Mouse (Mus musculus): Measurements from ENCODE around the gene Kcnab1.

The Kcnab1 gene

DNA sequence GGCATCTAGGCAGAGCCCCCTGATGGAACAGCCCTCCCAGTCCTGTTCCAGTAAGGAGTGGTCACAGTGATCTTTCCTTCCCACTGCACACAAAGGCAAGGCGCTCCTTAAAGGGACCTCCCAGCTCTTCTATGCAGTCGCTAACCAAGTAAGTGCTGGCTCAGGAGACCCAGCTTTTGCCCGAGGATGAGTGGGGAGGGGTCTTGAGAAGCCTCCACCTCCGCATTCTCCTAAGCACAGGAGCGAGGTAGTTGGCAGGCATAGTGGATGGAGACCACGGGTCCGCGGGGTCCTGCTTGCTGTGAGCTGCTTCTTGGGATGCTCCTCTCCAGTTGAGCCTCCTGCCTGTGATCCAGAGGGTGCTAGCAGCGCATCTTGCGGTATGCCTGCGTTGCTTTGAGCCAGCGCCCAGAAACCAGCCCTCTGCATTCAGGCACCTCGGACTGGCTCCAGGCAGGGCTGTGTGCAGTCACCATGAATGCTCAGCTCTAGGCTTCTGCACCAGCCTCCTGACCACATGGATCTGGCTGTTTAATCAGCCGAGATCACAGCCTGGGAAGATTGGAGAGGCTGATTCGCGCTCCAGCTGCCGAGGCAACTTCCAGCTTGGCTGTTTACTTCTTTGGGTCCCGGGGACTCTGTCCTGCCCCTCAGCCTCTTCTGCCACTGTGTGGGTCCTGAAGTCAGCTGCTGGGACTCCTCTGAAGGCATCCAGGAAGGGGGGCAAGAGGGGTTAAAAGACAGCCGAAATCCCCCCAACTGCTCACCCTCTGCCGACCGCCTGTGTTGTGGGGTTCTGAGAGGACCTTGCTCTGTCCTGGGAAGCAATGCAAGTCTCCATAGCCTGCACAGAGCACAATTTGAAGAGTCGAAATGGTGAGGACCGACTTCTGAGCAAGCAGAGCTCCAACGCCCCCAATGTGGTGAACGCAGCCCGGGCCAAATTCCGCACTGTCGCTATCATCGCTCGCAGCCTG is at the start of gene Kcnab1:
Gene Kcnab1, plus strand, starts transcription at position 440 of the 977 bp plus-strand sequence.
- DNase-seq (ENCODE audit: extremely low read depth, low read depth, low spot score) = no peak

DNA sequence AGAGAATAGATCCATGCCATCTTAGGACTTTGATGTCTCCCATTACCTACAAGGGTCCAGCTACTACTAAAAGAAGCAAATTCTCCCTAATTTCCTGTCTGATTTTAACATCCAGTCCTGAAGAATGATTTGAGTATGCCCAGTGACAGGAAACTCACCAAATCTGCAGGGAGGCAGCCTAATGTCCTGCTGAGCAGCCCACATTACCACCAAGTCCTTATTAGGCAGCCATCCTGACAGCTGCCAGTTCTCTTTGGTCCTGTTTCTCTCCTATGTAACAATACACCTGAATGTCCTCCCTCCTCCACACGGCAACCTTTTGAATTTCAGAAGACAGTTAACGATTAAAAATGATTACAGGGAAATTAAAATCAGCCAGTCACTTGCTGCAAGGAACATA is 20.9 kb upstream of the Kcnab1 start:
- no peak for DNase-seq (ENCODE audit: extremely low read depth, low read depth, low spot score)

DNA sequence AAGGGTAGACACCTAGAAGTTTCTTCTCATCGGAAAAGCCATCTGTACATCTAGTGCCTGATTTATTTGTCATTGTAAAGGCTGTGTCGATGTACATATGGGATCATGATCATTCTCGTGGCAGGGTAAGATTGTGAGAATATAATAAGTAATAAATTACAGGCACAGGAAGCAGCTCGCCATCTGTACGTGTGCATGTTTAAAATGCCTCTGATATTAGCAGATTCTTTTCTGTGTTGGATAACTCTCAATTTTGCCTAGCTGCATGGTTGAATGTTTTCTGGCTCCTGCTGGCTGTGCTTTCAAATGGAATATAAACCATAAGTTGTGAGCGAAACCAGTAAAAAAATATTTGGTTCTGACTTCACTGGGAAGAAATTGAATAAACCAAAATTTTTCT is 5.1 kb upstream of the Kcnab1 start:
- DNase-seq (ENCODE audit: extremely low read depth, low read depth, low spot score) = no peak

DNA sequence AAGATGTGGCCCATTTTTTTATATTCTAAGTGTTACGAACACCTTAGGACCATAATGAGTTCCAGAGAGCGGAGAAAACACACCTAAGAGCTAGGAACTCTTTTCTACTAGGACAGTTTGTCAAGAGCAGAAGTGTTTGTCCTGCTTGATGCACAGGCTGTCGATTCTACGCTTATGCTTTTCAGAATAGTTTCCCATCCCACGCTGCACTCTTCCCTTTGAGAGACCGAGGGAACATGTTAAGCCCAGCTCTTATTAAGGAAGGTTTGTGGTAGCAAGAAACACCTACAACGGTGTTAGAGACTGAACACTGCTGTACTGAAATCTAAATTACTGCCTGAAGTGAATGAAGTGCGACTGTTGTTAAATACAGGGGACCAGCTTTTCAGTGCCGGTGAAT is 1.0 kb downstream of the Kcnab1 start:
- DNase-seq (ENCODE audit: extremely low read depth, low read depth, low spot score) = no peak

DNA sequence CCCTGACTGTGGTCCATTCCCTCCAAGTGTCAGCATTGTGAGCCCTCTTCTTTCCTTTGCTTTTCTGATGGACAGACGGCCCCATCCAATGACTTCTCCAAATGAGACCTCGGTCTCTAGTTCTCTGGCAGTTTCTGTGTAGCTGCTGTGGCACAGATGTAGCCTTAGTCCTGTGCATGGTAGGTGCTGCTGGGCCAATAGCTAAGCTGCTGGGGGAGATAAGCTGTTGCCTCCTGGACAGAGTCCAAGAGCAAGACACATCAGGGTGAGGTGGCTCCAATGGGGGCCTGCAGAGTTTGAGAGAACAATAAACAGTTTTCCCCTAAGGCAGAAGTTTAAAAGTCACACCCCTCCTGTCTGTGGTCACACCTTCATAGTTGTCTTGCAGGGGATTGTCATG is 2.0 kb downstream of the Kcnab1 start:
- no peak for DNase-seq (ENCODE audit: extremely low read depth, low read depth, low spot score)

DNA sequence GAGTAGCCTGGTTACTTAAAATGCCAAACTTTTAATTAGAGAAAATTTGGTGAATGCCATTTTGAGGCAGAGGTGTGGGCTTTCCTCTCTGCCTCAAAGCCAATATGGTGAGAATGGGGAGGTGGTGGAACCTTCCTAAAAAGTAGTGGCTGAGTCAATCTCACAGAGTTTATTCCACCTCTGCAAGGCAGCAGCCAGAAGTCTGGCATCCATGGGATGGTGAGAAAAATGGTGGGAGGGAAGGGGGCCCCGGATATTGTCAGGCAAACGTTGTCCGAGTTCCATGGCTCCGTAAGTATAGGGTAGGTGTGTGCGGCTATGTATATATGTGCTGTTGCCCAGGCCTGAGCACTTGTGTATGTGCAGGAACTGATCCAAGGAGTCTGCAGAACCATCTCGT is 6.0 kb downstream of the Kcnab1 start:
- no peak for DNase-seq (ENCODE audit: extremely low read depth, low read depth, low spot score)

DNA sequence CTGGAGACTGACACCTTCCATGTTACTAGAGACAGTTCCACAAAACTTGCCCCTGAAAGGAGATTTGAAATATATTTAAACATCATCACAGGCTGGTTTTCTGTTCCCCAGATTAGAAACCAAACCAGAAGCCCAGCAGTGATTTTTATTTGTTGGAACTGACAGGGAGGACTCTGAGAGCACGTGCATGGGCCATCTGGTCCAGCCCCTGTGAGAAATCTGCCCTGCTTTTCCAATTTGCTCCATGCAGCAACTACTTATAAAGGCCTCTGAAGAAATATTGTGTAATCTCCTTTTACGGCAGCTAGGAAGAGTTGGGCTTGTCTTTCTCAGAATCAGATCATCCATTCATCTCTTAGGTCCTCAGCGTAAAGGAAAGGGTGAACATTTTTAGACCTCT is 7.8 kb downstream of the Kcnab1 start:
- no peak for DNase-seq (ENCODE audit: extremely low read depth, low read depth, low spot score)

DNA sequence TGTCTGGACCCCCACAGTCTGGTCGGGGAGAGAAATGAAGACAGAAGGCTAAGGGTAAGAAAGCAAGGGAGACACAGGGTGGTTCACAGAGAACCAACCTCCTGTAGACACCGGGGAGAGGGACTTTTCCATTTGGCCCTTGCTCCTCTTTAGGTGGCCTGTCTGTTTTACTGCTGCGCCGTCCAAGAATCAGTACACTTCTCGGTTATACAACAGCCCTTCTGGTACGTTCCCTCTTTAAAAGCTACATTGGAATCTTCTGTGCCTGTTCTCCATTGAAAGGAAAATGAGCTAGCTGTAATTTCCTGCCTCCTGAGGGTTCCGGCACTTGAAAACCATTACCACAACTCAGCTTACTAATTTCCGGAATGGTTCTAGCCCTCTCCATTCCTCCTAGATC is 8.2 kb downstream of the Kcnab1 start:
- DNase-seq (ENCODE audit: extremely low read depth, low read depth, low spot score) = no peak

DNA sequence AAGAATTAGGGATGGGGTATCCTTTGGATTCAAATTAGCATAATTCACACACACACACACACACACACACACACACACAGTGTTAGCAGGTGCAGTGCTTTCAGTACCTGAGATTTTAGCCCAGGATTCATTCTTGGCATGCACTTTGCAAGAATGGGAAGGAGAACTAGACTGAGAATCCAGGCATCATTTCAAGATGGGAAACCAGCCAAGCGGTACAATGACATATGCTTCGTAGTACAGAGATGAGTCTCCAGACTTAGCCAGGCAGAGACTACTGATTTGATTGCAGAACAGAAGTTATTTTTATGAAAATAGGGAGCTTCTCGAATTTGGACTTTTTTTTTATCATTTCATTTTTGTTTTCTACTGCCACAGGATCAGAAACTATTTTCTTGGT is 15.8 kb downstream of the Kcnab1 start:
- no peak for DNase-seq (ENCODE audit: extremely low read depth, low read depth, low spot score)

DNA sequence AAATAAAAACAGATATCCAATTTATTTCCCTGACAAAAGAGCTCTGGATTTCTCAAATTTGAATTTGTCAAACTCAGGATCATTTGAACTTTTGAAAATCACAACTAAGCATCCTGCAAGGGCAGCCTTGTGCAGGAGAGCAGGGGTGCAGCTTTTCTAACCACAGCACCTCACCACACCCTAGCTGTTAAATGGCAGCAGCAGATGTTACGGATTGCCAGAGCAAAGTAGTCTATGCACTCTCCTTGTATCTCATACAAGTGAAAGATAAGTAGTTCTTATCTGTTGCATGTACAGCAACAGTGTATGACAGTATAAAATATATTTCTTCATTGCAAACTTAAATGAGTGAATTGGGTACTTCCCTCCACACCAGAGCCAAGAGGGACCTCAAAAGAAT is 20.4 kb downstream of the Kcnab1 start:
- DNase-seq (ENCODE audit: extremely low read depth, low read depth, low spot score) = no peak

DNA sequence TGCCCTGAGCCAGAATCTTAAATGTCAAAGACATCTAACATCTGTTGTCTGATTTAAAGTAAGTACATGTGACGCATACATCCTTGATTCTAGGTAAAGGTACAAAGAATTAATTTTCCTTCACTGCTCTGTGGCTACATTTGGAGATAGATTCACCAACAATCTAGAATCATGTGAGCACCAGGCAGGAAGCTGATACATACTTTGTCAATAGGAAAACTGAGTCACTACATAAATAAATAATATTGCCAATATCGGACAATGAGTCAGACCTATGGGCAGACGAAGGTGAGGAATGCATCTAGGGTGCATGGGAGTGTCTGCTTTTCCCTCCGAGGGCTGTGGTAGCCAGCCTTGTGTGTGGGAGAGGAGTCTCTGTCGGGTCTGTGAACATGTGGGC is 25.7 kb downstream of the Kcnab1 start:
- no peak for DNase-seq (ENCODE audit: extremely low read depth, low read depth, low spot score)

DNA sequence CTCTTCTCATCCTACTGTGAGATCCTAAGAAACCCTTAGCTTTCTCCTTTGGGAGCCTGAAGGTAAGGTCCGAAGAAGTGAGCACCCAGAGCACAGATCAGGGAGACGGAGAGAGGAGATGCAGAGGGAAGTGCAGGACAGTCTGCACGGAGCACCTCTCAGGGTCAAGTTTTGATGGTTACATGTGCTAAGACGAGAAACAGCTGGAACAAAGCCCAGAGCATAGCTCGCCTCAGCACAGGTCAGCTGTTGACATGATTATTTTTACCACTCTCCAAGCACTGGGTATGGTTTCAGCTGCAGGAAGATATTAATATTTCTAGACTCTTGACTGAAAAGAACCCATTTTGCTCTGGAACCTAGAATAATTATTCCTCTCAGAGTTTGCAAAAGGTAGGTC is 27.7 kb downstream of the Kcnab1 start:
- no peak for DNase-seq (ENCODE audit: extremely low read depth, low read depth, low spot score)

DNA sequence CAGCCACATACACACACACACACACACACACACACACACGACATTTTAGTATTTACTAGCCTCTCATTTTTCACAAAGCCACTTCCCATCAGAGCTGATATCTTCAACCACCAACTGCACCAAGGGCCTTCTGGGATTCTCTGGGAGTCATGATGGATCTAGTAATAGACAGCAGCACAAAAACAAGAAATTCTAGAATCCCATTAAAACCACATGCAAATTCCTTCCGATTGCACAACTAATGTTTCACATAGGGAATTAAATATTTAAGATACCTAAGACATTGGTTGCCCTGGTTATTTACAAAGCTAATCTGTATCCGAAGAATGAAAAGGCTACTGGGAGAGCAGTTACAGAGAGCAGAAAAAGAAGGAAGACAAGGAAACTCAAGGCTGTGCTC is 29.6 kb downstream of the Kcnab1 start:
- no peak for DNase-seq (ENCODE audit: extremely low read depth, low read depth, low spot score)

DNA sequence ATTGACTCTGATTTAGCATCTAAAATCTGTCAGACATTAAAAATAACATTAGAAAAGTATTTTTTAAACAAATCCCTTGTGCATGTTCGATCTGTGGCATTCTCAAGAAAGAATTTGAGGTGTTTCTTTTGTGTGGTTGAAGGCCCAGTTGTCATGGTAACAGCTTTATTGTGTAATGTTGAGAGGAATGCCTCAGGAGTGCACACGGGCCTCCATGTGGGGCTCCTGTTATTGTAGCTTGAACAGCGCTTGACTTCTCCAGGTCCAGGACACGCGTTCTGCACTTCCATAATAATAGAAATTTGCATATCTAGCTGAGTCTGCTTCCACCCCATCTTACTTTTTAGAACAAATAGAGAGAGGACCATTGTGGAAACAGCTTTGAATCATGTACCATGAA is 36.0 kb downstream of the Kcnab1 start:
- DNase-seq (ENCODE audit: extremely low read depth, low read depth, low spot score) = no peak

DNA sequence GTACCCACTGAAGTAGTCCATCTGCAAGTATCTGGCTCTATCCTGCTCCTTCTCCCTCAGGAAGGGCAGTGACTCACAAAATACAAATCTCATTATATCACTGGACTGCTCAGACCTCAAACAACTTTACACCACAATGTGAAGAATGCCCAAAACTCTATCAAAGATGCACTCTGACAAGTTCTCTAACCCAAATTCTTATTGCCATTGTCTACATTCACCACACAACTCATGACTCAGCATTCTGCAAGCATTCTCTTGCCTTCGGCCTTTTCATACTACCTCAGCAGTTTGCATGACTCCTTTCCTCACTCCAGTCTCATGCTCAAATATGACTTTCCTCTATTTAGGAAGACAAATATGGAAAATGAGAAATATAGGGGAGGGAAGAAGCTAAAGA is 42.6 kb downstream of the Kcnab1 start:
- no peak for DNase-seq (ENCODE audit: extremely low read depth, low read depth, low spot score)

DNA sequence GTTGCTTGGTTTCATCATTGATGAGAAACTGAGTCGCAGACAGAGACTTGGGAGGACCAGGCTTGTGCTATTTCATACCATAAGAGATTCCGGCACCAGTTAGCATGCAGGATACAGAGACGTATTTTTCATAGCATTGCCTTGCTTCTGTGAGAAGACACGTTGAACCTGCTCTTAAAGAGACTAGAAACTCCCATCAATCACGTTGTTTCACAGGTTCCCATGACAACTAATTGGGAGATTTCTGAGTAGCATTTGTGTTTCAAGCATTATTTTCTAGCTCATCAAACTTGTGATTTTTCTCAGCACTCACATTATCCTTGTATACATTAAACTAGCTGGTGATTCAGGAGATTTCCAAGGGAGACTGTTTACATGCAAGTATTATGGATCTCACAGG is 63.8 kb downstream of the Kcnab1 start:
- no peak for DNase-seq (ENCODE audit: extremely low read depth, low read depth, low spot score)

DNA sequence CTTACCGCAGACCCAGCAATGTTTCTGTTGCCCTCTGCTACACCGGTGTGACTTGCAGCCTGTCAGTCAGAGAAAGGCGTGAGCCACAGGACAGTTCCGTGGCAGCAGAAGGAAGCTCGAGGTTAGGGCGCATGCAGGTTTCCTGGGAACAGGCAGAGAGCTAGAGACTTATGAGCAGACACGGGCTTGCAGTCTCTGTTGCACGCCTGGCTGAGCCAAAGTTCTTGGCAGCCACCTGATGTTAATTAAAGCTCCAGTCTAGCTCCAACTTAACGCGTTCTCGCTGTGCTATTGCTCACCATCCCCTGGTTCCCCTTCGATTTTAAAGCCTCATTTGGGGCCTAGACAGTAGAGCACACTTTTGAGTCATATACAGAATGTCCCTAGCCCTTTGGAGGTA is 65.4 kb downstream of the Kcnab1 start:
- DNase-seq (ENCODE audit: extremely low read depth, low read depth, low spot score) = no peak

DNA sequence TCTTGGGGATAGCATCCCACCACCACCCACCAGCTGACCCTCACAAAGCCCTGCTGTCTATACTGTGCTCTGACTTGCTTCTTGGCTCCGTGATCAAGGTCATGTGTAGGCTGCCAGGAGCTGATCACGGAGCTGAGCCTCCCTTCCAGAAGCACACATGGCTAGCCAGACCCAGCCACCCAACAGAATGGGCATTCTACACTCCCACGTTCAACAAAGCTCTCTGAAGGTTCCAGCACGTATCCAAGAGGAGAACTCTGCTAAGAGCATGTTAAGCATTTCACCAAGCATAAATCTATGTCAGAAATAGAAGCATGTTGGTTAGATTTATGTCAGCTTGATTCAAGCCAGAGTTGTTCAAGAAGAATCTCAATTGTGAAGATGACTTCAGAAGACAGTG is 66.6 kb downstream of the Kcnab1 start:
- no peak for DNase-seq (ENCODE audit: extremely low read depth, low read depth, low spot score)

DNA sequence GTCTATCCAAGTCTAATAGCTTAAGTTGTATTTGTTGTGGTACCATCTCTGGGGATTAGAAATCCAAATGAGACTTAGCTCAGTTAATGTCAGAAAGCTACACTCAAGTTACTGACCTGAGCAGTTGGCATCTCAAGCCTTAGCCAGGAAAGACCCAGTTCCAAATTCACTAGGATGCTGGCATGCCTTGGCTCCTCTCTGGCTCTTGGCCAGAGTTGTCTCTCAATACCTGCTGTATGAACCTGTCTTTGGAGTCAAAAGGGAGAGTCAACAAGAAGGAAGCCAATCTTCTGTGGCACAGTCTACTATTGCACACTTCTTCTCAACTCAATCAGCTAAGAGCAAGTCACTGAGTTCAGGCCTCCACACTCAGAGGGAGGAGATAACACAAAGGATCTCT is 67.7 kb downstream of the Kcnab1 start:
- no peak for DNase-seq (ENCODE audit: extremely low read depth, low read depth, low spot score)

DNA sequence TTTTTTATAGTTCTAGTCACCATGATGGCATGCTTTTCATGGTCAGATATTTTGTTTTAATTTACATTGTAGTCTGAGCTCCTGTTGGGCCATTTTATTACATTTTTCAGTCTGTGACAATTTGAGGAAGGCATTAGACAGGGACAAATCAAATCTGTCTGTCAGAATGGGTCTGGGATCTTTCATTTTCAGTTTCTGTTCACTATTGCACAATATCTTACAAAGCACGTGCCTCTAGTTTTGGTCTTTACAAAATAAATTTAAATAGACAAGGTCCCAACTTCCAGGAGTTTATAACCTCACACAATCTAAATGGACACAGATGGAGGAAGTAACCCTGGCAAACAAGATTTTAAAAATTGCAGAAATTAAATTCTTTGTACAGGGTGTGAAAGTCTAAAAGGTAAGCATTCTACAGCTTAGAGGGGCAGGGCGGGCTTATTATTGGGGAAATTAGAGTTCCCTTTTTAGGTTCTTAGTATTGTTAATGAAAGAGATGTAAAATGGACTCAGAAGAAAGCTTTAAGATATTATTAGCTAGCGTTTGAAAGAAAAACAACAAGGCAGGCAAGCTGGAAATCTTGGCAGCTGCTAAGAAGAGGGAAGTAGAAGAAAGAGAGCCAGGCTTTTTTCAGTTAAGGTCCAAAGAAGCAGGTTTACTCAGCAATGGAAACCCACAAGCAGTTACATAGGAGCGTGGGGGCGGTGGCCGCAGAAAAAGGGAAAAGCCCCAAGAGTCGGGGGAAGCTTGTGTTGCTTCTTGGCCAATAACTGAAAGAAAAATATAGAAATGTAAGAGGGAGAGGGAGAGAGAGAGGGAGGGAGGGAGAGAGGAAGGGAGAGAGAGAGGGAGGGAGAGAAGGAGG is 78.9 kb downstream of the Kcnab1 start:
- no peak for DNase-seq (ENCODE audit: extremely low read depth, low read depth, low spot score)

DNA sequence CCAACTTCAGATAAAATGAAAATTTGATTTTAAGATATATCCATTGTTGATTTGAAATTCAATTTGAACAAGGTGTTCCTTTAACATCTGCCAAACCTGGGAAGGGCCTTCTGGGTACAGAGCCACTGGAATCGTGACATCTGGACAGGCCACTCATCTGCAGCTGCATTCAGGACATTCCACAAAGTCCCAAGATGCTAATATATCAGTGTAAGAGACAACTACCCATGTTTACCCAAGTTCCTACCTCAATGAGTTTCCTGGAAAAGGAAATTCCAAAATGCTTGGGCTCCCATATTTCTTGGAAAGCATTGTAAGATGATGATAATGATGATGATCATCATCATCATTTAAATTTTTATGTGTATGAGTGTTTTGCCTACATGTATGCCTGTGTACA is 91.4 kb downstream of the Kcnab1 start:
- no peak for DNase-seq (ENCODE audit: extremely low read depth, low read depth, low spot score)
